Mouse (Mus musculus) heart, postnatal 0 days (tissue): ENCODE data around the gene 4930404H24Rik. TPM values are rescaled to one million over a fixed set of nuclear protein-coding genes. Genes with fewer than 3 reads are reported as not detected.
A peak's percentile ranks its signal among the peaks of the same experiment; 100 is the strongest.

Experiments
- ATAC-seq: fragments of 200-750 bp; cut with Nextera tagmentation; 2 replicates; pipeline ENCODE4 v1.8.0; 2017; ENCODE audit warnings: low read depth, moderate number of reproducible peaks, moderate library complexity; ENCODE audit not compliant: insufficient read depth
- DNase-seq: peaks from one replicate; pipeline ENCODE4 v3.0.0-alpha.2; 2016; ENCODE audit warnings: low spot score
- H3K27ac ChIP-seq: fragments of 300-500 bp; sonication (generic); 2 replicates; pipeline ENCODE4 v1.5.1; 2014; ENCODE audit warnings: low read depth, mild to moderate bottlenecking
- H3K27me3 ChIP-seq: fragments of 300-500 bp; sonication (generic); 2 replicates; pipeline ENCODE4 v1.6.1; 2014; ENCODE audit warnings: low read length, mixed read lengths; ENCODE audit not compliant: control insufficient read depth, insufficient read depth
- H3K36me3 ChIP-seq: fragments of 300-500 bp; sonication (generic); replicated peaks from 2 replicates; pipeline ENCODE4 v1.6.1; 2014; ENCODE audit warnings: low read length, mixed read lengths; ENCODE audit not compliant: control insufficient read depth, insufficient read depth
- H3K4me1 ChIP-seq: fragments of 300-500 bp; sonication (generic); 2 replicates; pipeline ENCODE4 v1.6.1; 2014; ENCODE audit warnings: antibody characterized with exemption; ENCODE audit not compliant: control insufficient read depth, insufficient read depth
- H3K4me2 ChIP-seq: fragments of 300-500 bp; sonication (generic); 2 replicates; pipeline ENCODE4 v1.6.1; 2014; ENCODE audit warnings: low read depth, mild to moderate bottlenecking, low read length, moderate library complexity
- H3K4me3 ChIP-seq: fragments of 300-500 bp; sonication (generic); 2 replicates; pipeline ENCODE4 v1.5.1; 2014; ENCODE audit warnings: low read depth, low read length
- H3K9ac ChIP-seq: fragments of 300-500 bp; sonication (generic); replicated peaks from 2 replicates; pipeline ENCODE4 v1.6.1; 2014; ENCODE audit warnings: low read depth, low read length, mixed read lengths
- H3K9me3 ChIP-seq: fragments of 300-500 bp; sonication (generic); replicated peaks from 2 replicates; pipeline ENCODE4 v1.6.1; 2016; ENCODE audit warnings: low read length; ENCODE audit not compliant: control insufficient read depth
- CTCF ChIP-seq: IDR thresholded peaks from 2 replicates; pipeline ENCODE4 v1.5.1; 2016; ENCODE audit warnings: antibody characterized with exemption, control low read depth, low read depth
- EP300 ChIP-seq: IDR thresholded peaks from 2 replicates; pipeline ENCODE4 v1.6.1; 2016; ENCODE audit warnings: antibody characterized with exemption, low read depth
- WGBS: fragments of 180-500 bp; shearing (Covaris S2); extraction: QIAGEN DNeasy Blood & Tissue Kit; methylation state at CpG from one replicate; pipeline ENCODE4 v1.1.7; 2014; 5-methylcytosine and 5-hydroxymethylcytosine counted together
- polyA plus RNA-seq: library from polyadenylated mRNA; unstranded; fragments of >200 nt; fragmentation: Nextera tagmentation; extraction: Ambion mirVana; gene quantifications from 2 replicates; pipeline ENCODE4 v1.2.1, GENCODE M21; 2015
- total RNA-seq: library from RNA; depleted of rRNA; stranded (reverse); fragments of >200 nt; gene quantifications from 2 replicates; pipeline ENCODE4 v1.2.3, GENCODE M21; 2014; ENCODE audit warnings: low replicate concordance

Gene 4930404H24Rik
- total and polyA plus RNA-seq, 2 experiments from 2014 or later, result 0.45 TPM; not detected in 1

DNA sequence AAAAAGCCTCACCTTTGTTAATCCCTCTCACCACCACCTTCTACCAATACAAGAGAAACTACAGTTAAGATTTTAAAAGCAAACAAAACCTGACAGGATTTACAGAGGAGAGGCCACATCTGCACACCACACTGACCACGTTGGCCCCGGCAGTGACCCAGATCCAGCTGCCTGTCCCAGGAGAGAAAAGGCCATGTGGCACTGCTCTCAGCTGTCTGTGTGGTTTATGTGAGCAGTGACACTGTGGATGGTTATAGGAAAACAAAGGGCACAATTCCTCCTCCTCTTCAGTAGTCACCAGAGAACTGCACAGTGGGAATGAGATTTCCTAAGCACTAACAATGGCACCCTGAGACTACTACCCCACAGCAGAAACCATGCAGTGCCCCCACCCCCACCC is 23.3 kb upstream of the 4930404H24Rik start:
- no peak overlapping the region for H3K9ac ChIP-seq
- H3K4me1 ChIP-seq, result 0 out of 2 replicates have a peak, but pooled peaks cover 6% of the 10 kb centered on the region
- 52% methylated on average over 2 of the region's 2 CpGs for WGBS
- no peak overlapping the region for H3K4me2 ChIP-seq
- no peak overlapping the region for H3K4me3 ChIP-seq
- ATAC-seq (0 out of 2 replicates have a peak, but pooled peaks have one; percentile 27), DNase-seq (no peak)
- no peaks in the 10 kb centered on the region for H3K27me3 ChIP-seq
- H3K36me3 ChIP-seq, result no peaks in the 10 kb centered on the region
- H3K27ac ChIP-seq, result peak overlapping the region; percentile 32; the same call in 1 of the 2 replicates
- TF ChIP-seq EP300 (no peak), CTCF (no peak)
- H3K9me3 ChIP-seq, result no peaks in the 10 kb centered on the region

DNA sequence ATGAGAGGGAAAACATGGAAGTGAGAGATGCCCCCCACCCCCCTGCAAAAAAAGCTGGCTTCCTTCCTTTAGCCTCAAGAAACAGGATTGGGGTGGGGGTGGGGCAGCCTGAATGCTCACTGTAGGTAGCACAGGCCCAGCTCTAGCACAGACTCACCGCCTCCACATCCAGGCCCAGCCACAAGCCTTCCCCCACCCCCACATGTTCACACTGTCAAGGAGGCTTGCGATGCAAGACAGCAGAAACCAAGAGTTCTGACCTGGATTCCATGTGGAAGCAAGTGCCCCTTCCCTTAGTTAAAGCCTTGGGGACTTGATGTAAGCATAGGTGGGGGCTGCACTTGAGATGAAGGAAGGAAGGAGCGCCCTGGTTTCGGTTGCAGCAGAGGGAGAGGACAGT is 22.8 kb upstream of the 4930404H24Rik start:
- TF ChIP-seq CTCF (no peak), EP300 (no peak)
- no peak overlapping the region for H3K4me3 ChIP-seq
- H3K36me3 ChIP-seq, result no peaks in the 10 kb centered on the region
- peak overlapping the region; percentile 31; the same call in 1 of the 2 replicates for H3K27ac ChIP-seq
- DNase-seq (no peak), ATAC-seq (peak; percentile 49; the same call in 1 of the 2 replicates)
- no peaks in the 10 kb centered on the region for H3K9me3 ChIP-seq
- no peaks in the 10 kb centered on the region for H3K27me3 ChIP-seq
- 0 out of 2 replicates have a peak, but pooled peaks cover 10% of the 10 kb centered on the region for H3K4me1 ChIP-seq
- no peak overlapping the region for H3K4me2 ChIP-seq
- H3K9ac ChIP-seq, result no peak overlapping the region
- WGBS, result 54% methylated on average over 4 of the region's 4 CpGs

DNA sequence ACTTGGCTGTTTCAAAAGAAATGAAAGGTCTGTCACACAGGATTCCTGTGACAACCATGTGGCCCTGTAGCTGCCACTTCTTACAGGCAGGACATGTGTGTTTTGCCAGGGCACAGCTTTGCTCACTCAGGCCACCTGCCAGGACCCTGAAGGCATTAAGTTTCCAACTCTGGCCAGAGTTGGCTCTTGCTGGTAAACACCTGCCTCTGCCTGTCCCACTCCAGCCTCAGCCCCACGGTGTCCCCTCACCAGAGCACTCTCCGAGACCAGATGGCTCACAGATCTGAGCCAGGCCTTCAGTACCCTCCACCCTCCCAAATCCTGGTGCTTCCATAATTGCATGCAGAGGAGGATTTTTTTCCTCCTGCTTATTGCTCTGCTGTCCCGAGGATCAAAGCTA is 21.6 kb upstream of the 4930404H24Rik start:
- TF ChIP-seq EP300, result no peak
- TF ChIP-seq CTCF, result no peak
- Histone ChIP-seq H3K36me3 (no peaks in the 10 kb centered on the region), H3K9me3 (no peaks in the 10 kb centered on the region), H3K4me3 (no peak overlapping the region), H3K4me1 (peaks cover 22% of the 10 kb centered on the region), H3K9ac (no peak overlapping the region), H3K27me3 (no peaks in the 10 kb centered on the region), H3K27ac (no peak overlapping the region), H3K4me2 (no peak overlapping the region)
- no peak for DNase-seq
- WGBS, result 74% methylated on average over 3 of the region's 3 CpGs
- ATAC-seq, result no peak

DNA sequence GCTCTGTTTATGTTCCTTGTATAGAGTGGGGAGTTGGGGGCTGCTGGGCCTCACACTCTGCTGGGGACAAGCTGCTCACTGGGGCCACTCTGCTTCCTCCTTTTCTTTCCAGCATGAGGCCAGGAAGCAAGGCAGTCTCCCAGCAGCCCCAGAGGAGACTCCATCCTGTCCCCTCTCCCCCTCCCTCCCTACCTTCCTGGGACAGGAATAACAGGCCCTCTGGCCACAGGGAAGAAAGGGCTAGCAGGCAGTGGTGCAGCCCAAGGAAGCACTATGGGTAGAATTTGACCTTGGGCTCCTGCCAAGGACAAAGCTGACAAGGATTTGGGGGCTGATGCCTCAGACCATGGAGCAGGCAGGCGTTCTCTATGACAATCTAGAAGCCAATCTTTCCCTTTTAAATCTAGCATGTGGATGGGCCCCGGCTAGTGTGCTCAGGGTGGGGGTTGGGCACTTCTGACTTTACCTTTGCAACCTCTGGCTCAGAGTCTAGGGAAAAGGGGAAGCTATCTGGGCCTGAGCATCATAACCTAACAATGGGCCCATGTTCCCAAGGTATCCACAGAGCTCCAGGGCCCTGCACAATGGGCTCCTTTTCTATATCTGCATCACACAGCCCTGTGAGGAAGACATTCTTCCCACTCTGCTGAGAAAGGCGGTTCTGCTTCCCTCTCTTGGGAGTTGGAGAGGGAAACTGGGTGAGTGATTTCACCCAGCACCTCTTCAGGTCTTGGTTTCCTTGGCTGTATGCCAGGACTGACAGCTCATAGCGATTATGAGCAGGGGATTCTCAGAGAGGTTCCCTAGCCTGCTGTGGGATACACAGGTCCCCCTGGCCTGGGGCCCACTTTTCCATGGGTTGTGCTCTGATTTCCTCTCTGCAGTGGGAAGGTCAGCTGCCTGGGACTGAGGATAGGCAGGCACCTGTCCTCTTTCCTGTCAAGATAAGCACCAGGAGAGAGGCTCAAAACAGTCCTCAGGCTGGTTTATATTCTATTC is 17.2 kb upstream of the 4930404H24Rik start:
- Histone ChIP-seq H3K36me3 (no peaks in the 10 kb centered on the region), H3K9ac (0 out of 2 replicates have a peak overlapping the region, but pooled peaks have one; percentile 10), H3K4me1 (peaks cover 31% of the 10 kb centered on the region), H3K27me3 (no peaks in the 10 kb centered on the region), H3K27ac (peak overlapping the region; percentile 82), H3K9me3 (no peaks in the 10 kb centered on the region), H3K4me2 (0 out of 2 replicates have a peak overlapping the region, but pooled peaks have one; percentile 1), H3K4me3 (no peak overlapping the region)
- 0 out of 2 replicates have a peak, but pooled peaks have one; percentile 15 for TF ChIP-seq EP300
- TF ChIP-seq CTCF, result no peak
- DNase-seq (peak; percentile 73), ATAC-seq (peak; percentile 62)
- 17% methylated on average over 4 of the region's 4 CpGs for WGBS

DNA sequence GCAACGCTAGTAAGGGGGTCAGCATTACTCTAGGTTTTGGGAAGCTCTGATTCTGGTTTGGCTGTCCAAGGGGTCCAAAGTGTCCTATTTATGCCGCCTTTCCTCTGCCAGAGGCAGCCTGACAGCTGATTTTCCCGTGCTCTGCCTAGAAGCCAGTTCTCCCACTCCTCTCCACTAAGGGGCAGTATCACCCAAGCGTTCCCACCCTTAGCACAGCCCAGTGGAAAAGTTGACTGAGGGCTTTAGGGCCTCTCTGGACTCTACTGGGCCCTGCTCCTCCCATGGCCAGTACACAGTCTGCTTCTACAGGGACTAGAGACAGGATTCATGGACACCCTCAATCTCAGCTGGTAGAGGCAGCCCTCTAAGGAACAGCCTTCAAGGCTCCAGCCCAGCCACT is 14.0 kb upstream of the 4930404H24Rik start:
- Histone ChIP-seq H3K4me3 (no peak overlapping the region), H3K36me3 (no peaks in the 10 kb centered on the region), H3K9ac (no peak overlapping the region), H3K27me3 (no peaks in the 10 kb centered on the region), H3K4me2 (no peak overlapping the region), H3K9me3 (no peaks in the 10 kb centered on the region), H3K27ac (no peak overlapping the region), H3K4me1 (peaks cover 28% of the 10 kb centered on the region)
- ATAC-seq (peak; percentile 77), DNase-seq (peak; percentile 85)
- WGBS, result 8% methylated on average over 4 of the region's 4 CpGs
- TF ChIP-seq EP300, result no peak
- TF ChIP-seq CTCF, result peak; percentile 93
